In the genomic region with DNA sequence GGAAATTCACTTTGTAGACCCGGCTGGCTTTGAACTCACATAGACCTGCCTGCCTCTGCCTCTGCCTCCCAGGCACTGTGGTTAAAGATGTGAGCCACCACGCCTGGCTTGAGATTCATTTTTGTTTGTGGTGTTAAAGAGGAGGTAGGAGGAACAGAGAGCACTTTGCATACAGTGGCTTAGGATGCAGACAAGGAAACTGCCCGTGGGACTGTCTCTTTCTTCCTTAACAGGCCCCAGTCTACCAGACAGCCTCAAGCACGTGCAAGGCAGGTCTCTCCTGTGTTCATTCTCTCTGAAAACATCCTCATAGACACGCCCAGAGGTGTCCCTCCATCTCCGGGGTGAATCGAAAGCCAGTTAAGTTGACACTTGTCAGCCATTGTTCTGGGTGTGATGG, we compare ENCODE assay signal across 18 mouse cellular contexts. TPM values are rescaled to one million over a fixed set of nuclear protein-coding genes. Genes with fewer than 3 reads are reported as not detected.
A peak's percentile ranks its signal among the peaks of the same experiment; 100 is the strongest.
DNase-seq lines count a peak whose midpoint lies in the region; ATAC-seq and TF ChIP-seq lines count a peak whose summit lies in the region.
"Had no signal": no experiment of that assay in that cellular context is flagged by ENCODE, and none has a peak within 500 bp of the region (broad histone marks: within the 10 kb centered on the region; RNA-seq: fewer than 3 reads in every experiment).

No protein-coding gene starts in this region.

- H3K27me3 ChIP-seq in spleen, adult 2 months (ENCODE audit: control insufficient read depth, insufficient read depth, low read length), result no peaks in the 10 kb centered on the region
- no peaks in the 10 kb centered on the region for H3K27me3 ChIP-seq in midbrain, embryonic 10.5 days (ENCODE audit: low read depth, poor library complexity, severe bottlenecking)
- H3K27me3 ChIP-seq: embryonic facial prominence, embryonic 12.5 days; heart, embryonic 13.5 days; hindbrain, embryonic 15.5 days had no signal

- peak overlapping the region; percentile 26; the same call in 1 of the 2 replicates for H3K27ac ChIP-seq in spleen, adult 2 months (ENCODE audit: insufficient read depth, low read length)
- no peak overlapping the region for H3K27ac ChIP-seq in midbrain, embryonic 10.5 days (replicated peaks)
- H3K27ac ChIP-seq: embryonic facial prominence, embryonic 12.5 days; heart, embryonic 13.5 days; hindbrain, embryonic 15.5 days had no signal

- ATAC-seq in monocyte, adult 5-6 weeks (replicated peaks; ENCODE audit: insufficient number of reproducible peaks, low FRiP score, low TSS enrichment, poor library complexity, severe bottlenecking), result peak; percentile 27; the same call in 1 of the 2 replicates
- ATAC-seq: forebrain, embryonic 16.5 days had no signal

- 59% methylated on average over 7 of the region's 7 CpGs for WGBS in spleen, adult 2 months
- 80% methylated on average over 7 of the region's 7 CpGs for WGBS in midbrain, embryonic 10.5 days

- H3K4me3 ChIP-seq in spleen, adult 2 months (ENCODE audit: extremely low read depth, insufficient read depth, insufficient read length), result no peak overlapping the region
- no peak overlapping the region for H3K4me3 ChIP-seq in midbrain, embryonic 10.5 days
- H3K4me3 ChIP-seq: embryonic facial prominence, embryonic 12.5 days; heart, embryonic 13.5 days; hindbrain, embryonic 15.5 days had no signal

- H3K4me1 ChIP-seq in spleen, adult 2 months (ENCODE audit: control insufficient read depth, insufficient read depth, insufficient read length), result no peaks in the 10 kb centered on the region
- peaks cover 6% of the 10 kb centered on the region; the same call in 1 of the 2 replicates for H3K4me1 ChIP-seq in midbrain, embryonic 10.5 days
- H3K4me1 ChIP-seq: embryonic facial prominence, embryonic 12.5 days; hindbrain, embryonic 15.5 days had no signal

- H3K9me3 ChIP-seq in midbrain, embryonic 10.5 days (replicated peaks), result peaks cover 12% of the 10 kb centered on the region
- H3K9me3 ChIP-seq: embryonic facial prominence, embryonic 12.5 days; G1E; hindbrain, embryonic 15.5 days had no signal

- DNase-seq in spleen, adult 2 months (ENCODE audit: low read depth in 1 of 2, low spot score in 2 of 2), result no peak
- no peak for DNase-seq in spleen, postnatal 14 days (ENCODE audit: low spot score in 2 of 2)
- DNase-seq in ZHBTc4 (ENCODE audit: low read depth, low spot score), result peak; percentile 64
- no peak for DNase-seq in heart, adult 9 months (ENCODE audit: low spot score in 2 of 2)
- no peak for DNase-seq in midbrain, embryonic 10.5 days (ENCODE audit: low spot score)
- DNase-seq in left cerebral cortex, adult 11 months (ENCODE audit: low spot score), result no peak
- DNase-seq: adrenal gland, postnatal 25 days; cerebellum, adult 11 months; cerebellum, adult 8-10 months; cerebellum, postnatal 14 days; gastrocnemius, postnatal 14 days; heart, postnatal 36 days had no signal

- TF ChIP-seq POLR2A in spleen, adult 2 months (IDR thresholded peaks at IDR 0.05; ENCODE audit: low read depth, low read length), result no peak

- TF ChIP-seq CTCF in spleen, adult 2 months (IDR thresholded peaks at IDR 0.05; ENCODE audit: extremely low read depth, insufficient read depth, insufficient read length, insufficient replicate concordance), result no peak

- no peaks in the 10 kb centered on the region for H3K36me3 ChIP-seq in spleen, adult 2 months (ENCODE audit: control insufficient read depth, insufficient read depth, low read length)
- no peaks in the 10 kb centered on the region for H3K36me3 ChIP-seq in midbrain, embryonic 10.5 days
- H3K36me3 ChIP-seq: embryonic facial prominence, embryonic 12.5 days; G1E; heart, embryonic 13.5 days; hindbrain, embryonic 15.5 days had no signal

RNA-seq across cellular contexts. Expression of a gene that starts 19.6 kb away (rescaled TPM):
- 14.5 and 17.5 TPM in 2 replicates for polyA plus RNA-seq in spleen, adult 2 months (2012; rRNA removed)
- total RNA-seq in monocyte, adult 5-6 weeks (2017), result 14.3 to 55.2 TPM (median 25.5 TPM) in 3 replicates
- 1.4 and 1.7 TPM in 2 replicates for polyA plus RNA-seq in midbrain, embryonic 10.5 days (2016; fragmentation: Nextera tagmentation; extraction: Ambion mirVana)
- polyA plus RNA-seq: G1E had no signal

RNA-seq across cellular contexts. Expression of a gene that starts 56.8 kb away (rescaled TPM):
- 9.9 and 13.5 TPM in 2 replicates for polyA plus RNA-seq in spleen, adult 2 months (2012; rRNA removed)
- total RNA-seq in monocyte, adult 5-6 weeks (2017), result not detected in 3 replicates
- polyA plus RNA-seq in midbrain, embryonic 10.5 days (2016; fragmentation: Nextera tagmentation; extraction: Ambion mirVana), result 7.3 and 7.7 TPM in 2 replicates

RNA-seq across cellular contexts. Expression of a gene that starts 57.3 kb away (rescaled TPM):
- 550 and 833 TPM in 2 replicates for polyA plus RNA-seq in spleen, adult 2 months (2012; rRNA removed)
- total RNA-seq in monocyte, adult 5-6 weeks (2017), result 1,359 to 1,501 TPM (median 1,441 TPM) in 3 replicates
- 866 and 996 TPM in 2 replicates for polyA plus RNA-seq in midbrain, embryonic 10.5 days (2016; fragmentation: Nextera tagmentation; extraction: Ambion mirVana)
